Mouse (Mus musculus) forebrain, embryonic 14.5 days (tissue): ENCODE data around the gene Dll1. TPM values are rescaled to one million over a fixed set of nuclear protein-coding genes. Genes with fewer than 3 reads are reported as not detected.
A peak's percentile ranks its signal among the peaks of the same experiment; 100 is the strongest.

Source experiments
- ATAC-seq: fragments of 200-750 bp; cut with Nextera tagmentation; 2 replicates; pipeline ENCODE4 v1.8.0; 2017; ENCODE audit warnings: mild to moderate bottlenecking, moderate library complexity
- DNase-seq: peaks from one replicate; pipeline ENCODE4 v3.0.0-alpha.2; 2015; ENCODE audit warnings: low spot score
- H3K27ac ChIP-seq: fragments of 300-500 bp; sonication (generic); 2 replicates; pipeline ENCODE4 v1.5.1; 2014; ENCODE audit warnings: low read depth, mild to moderate bottlenecking, control low read depth, low read length, moderate library complexity
- H3K27me3 ChIP-seq: fragments of 300-500 bp; sonication (generic); replicated peaks from 2 replicates; pipeline ENCODE4 v1.6.1; 2014; ENCODE audit warnings: low read length, control low read depth, mixed read lengths; ENCODE audit not compliant: control insufficient read depth, insufficient read depth
- H3K36me3 ChIP-seq: fragments of 300-500 bp; sonication (generic); 2 replicates; pipeline ENCODE4 v1.6.1; 2014; ENCODE audit warnings: low read length, control low read depth; ENCODE audit not compliant: control insufficient read depth, insufficient read depth
- H3K4me1 ChIP-seq: fragments of 300-500 bp; sonication (generic); 2 replicates; pipeline ENCODE4 v1.6.1; 2014; ENCODE audit warnings: antibody characterized with exemption, low read length, control low read depth; ENCODE audit not compliant: control insufficient read depth, insufficient read depth
- H3K4me2 ChIP-seq: fragments of 300-500 bp; sonication (generic); 2 replicates; pipeline ENCODE4 v1.6.1; 2014; ENCODE audit warnings: mild to moderate bottlenecking, control low read depth, low read length
- H3K4me3 ChIP-seq: fragments of 300-500 bp; sonication (generic); 2 replicates; pipeline ENCODE4 v1.5.1; 2014; ENCODE audit warnings: low read depth, low read length, control low read depth
- H3K9ac ChIP-seq: fragments of 300-500 bp; sonication (generic); 2 replicates; pipeline ENCODE4 v1.6.1; 2014; ENCODE audit warnings: mild to moderate bottlenecking, low read length, control low read depth, moderate library complexity
- H3K9me3 ChIP-seq: fragments of 300-500 bp; sonication (generic); replicated peaks from 2 replicates; pipeline ENCODE4 v1.6.1; 2016; ENCODE audit warnings: low read length, control low read depth, mixed read lengths; ENCODE audit not compliant: control insufficient read depth
- WGBS: fragments of 180-500 bp; shearing (Covaris S2); extraction: QIAGEN DNeasy Blood & Tissue Kit; methylation state at CpG from one replicate; pipeline ENCODE4 v1.1.7; 2014; 5-methylcytosine and 5-hydroxymethylcytosine counted together
- polyA plus RNA-seq: library from polyadenylated mRNA; unstranded; fragments of >200 nt; fragmentation: Nextera tagmentation; extraction: Ambion mirVana; gene quantifications from 2 replicates; pipeline ENCODE4 v1.2.1, GENCODE M21; 2014

Gene Dll1
- polyA plus RNA-seq, 1 experiment from 2014 or later: 29.4 TPM

GRCm38 (mm10) chr17:15355072-15355471 is 21.6 kb downstream of the Dll1 start:
- no peak overlapping the region for H3K9ac ChIP-seq
- no peak overlapping the region for H3K27ac ChIP-seq
- no peaks in the 10 kb centered on the region for H3K36me3 ChIP-seq
- H3K4me1 ChIP-seq: no peaks in the 10 kb centered on the region
- no peak for DNase-seq
- H3K9me3 ChIP-seq: no peaks in the 10 kb centered on the region
- H3K27me3 ChIP-seq: no peaks in the 10 kb centered on the region
- WGBS: 91% methylated on average over 3 of the region's 3 CpGs
- H3K4me2 ChIP-seq: no peak overlapping the region
- no peak overlapping the region for H3K4me3 ChIP-seq
- ATAC-seq: no peak

- no peaks in the 10 kb centered on the region for H3K9me3 ChIP-seq
- no peaks in the 10 kb centered on the region for H3K27me3 ChIP-seq
- H3K36me3 ChIP-seq: no peaks in the 10 kb centered on the region
- WGBS: 92% methylated on average over 2 of the region's 2 CpGs
- no peaks in the 10 kb centered on the region for H3K4me1 ChIP-seq
- no peak overlapping the region for H3K9ac ChIP-seq
- no peak overlapping the region for H3K27ac ChIP-seq
- no peak overlapping the region for H3K4me3 ChIP-seq
- no peak for ATAC-seq
- H3K4me2 ChIP-seq: no peak overlapping the region
- no peak for DNase-seq
Observed at GRCm38 (mm10) chr17:15354006-15354405, 22.7 kb downstream of the Dll1 start.

GRCm38 (mm10) chr17:15352869-15353610 is 23.6 kb downstream of the Dll1 start:
- Histone ChIP-seq H3K36me3 (no peaks in the 10 kb centered on the region), H3K9ac (no peak overlapping the region), H3K27me3 (no peaks in the 10 kb centered on the region), H3K4me2 (no peak overlapping the region), H3K27ac (no peak overlapping the region), H3K9me3 (no peaks in the 10 kb centered on the region), H3K4me3 (no peak overlapping the region), H3K4me1 (no peaks in the 10 kb centered on the region)
- DNase-seq (no peak), ATAC-seq (no peak)
- WGBS: 76% methylated on average over 10 of the region's 10 CpGs

- Histone ChIP-seq H3K36me3 (no peaks in the 10 kb centered on the region), H3K27ac (no peak overlapping the region), H3K4me3 (no peak overlapping the region), H3K27me3 (no peaks in the 10 kb centered on the region), H3K4me1 (no peaks in the 10 kb centered on the region), H3K4me2 (no peak overlapping the region), H3K9ac (no peak overlapping the region), H3K9me3 (no peaks in the 10 kb centered on the region)
- ATAC-seq: no peak
- DNase-seq: no peak
- WGBS: 78% methylated on average over 2 of the region's 2 CpGs
Observed at GRCm38 (mm10) chr17:15350152-15350551, 26.5 kb downstream of the Dll1 start.

GRCm38 (mm10) chr17:15343071-15343822 is 33.4 kb downstream of the Dll1 start:
- Histone ChIP-seq H3K9me3 (no peaks in the 10 kb centered on the region), H3K36me3 (no peaks in the 10 kb centered on the region), H3K4me2 (peak overlapping the region; percentile 46), H3K4me1 (peaks cover 17% of the 10 kb centered on the region), H3K4me3 (no peak overlapping the region), H3K9ac (peak overlapping the region; percentile 40), H3K27ac (peak overlapping the region; percentile 49; the same call in 1 of the 2 replicates), H3K27me3 (no peaks in the 10 kb centered on the region)
- 27% methylated on average over 14 of the region's 14 CpGs for WGBS
- ATAC-seq (peak; percentile 94), DNase-seq (peak; percentile 83)

GRCm38 (mm10) chr17:15337906-15338305 is 38.8 kb downstream of the Dll1 start:
- H3K27me3 ChIP-seq: no peaks in the 10 kb centered on the region
- ATAC-seq (no peak), DNase-seq (no peak)
- no peak overlapping the region for H3K4me3 ChIP-seq
- H3K9me3 ChIP-seq: no peaks in the 10 kb centered on the region
- no peak overlapping the region for H3K4me2 ChIP-seq
- H3K27ac ChIP-seq: no peak overlapping the region
- H3K36me3 ChIP-seq: no peaks in the 10 kb centered on the region
- peaks cover 6% of the 10 kb centered on the region; the same call in 1 of the 2 replicates for H3K4me1 ChIP-seq
- no peak overlapping the region for H3K9ac ChIP-seq
- 100% methylated on average over 1 of the region's 1 CpGs for WGBS

- H3K9ac ChIP-seq: no peak overlapping the region
- no peak overlapping the region for H3K4me3 ChIP-seq
- no peaks in the 10 kb centered on the region for H3K27me3 ChIP-seq
- no peak overlapping the region for H3K27ac ChIP-seq
- 89% methylated on average over 10 of the region's 10 CpGs for WGBS
- H3K4me2 ChIP-seq: no peak overlapping the region
- ATAC-seq (no peak), DNase-seq (no peak)
- H3K36me3 ChIP-seq: no peaks in the 10 kb centered on the region
- no peaks in the 10 kb centered on the region for H3K9me3 ChIP-seq
- no peaks in the 10 kb centered on the region for H3K4me1 ChIP-seq
Observed at GRCm38 (mm10) chr17:15329740-15330318, 46.8 kb downstream of the Dll1 start.

GRCm38 (mm10) chr17:15327106-15327505 is 49.6 kb downstream of the Dll1 start:
- 93% methylated on average over 5 of the region's 5 CpGs for WGBS

More at GRCm38 (mm10) chr17:15327106-15327505, 49.6 kb downstream of the Dll1 start:
- no peaks in the 10 kb centered on the region for H3K9me3 ChIP-seq
- H3K9ac ChIP-seq: no peak overlapping the region
- no peak overlapping the region for H3K4me3 ChIP-seq
- H3K27me3 ChIP-seq: no peaks in the 10 kb centered on the region
- no peaks in the 10 kb centered on the region for H3K36me3 ChIP-seq
- no peak overlapping the region for H3K4me2 ChIP-seq
- no peak for DNase-seq
- peaks cover 6% of the 10 kb centered on the region; the same call in 1 of the 2 replicates for H3K4me1 ChIP-seq
- H3K27ac ChIP-seq: no peak overlapping the region
- ATAC-seq: no peak
